Comparison of ENCODE assay signal across 10 mouse cellular contexts in the genomic region with DNA sequence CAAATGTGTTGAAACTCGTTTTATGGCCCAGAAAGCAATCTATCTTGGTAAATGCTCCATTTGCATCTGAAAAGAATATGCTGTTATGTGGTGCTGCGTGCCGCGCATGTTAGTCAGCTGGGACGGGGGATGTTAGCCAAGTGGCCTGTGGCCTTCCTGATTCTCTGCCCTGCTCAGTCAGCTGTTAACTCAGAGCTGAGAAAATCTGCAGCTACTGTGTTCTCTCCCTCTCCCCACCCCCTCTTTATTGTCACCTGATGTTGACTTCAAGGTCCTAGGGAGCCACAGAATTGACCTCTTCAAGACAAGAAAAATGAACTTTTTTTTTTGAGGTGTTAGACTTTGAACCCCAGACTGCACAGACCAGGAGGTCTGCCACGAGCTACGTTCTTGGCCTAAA. TPM values are rescaled to one million over a fixed set of nuclear protein-coding genes. Genes with fewer than 3 reads are reported as not detected.
DNase-seq lines count a peak whose midpoint lies in the region; TF ChIP-seq lines count a peak whose summit lies in the region.
"Had no signal": no experiment of that assay in that cellular context is flagged by ENCODE, and none has a peak within 500 bp of the region (broad histone marks: within the 10 kb centered on the region; RNA-seq: fewer than 3 reads in every experiment).

No protein-coding gene starts in this region.

- TF ChIP-seq CTCF in layer of hippocampus, adult 2 months (conservative IDR thresholded peaks at IDR 0.05) = no peak
- no peak for TF ChIP-seq CTCF in brain, embryonic 14.5 days (IDR thresholded peaks at IDR 0.05; ENCODE audit: borderline replicate concordance, extremely low read depth, insufficient read depth, insufficient read length)

- DNase-seq in layer of hippocampus, adult 2 months (ENCODE audit: low spot score in 2 of 2) = peak; percentile 47 to 63
- DNase-seq in layer of hippocampus, adult 9-10 months (ENCODE audit: low spot score) = no peak
- peak; percentile 81 for DNase-seq in brain, embryonic 14.5 days (ENCODE audit: low read depth)
- DNase-seq in cerebellum, adult 9-11 months = peak; percentile 42
- DNase-seq in layer of hippocampus, adult 9-11 months = peak; percentile 51
- DNase-seq in thymus, postnatal 14 days = no peak
- DNase-seq in thymus, adult 18-20 months = no peak
- no peak for DNase-seq in adrenal gland, adult (ENCODE audit: inconsistent age in 2 of 2, low spot score in 1 of 2)

- peak overlapping the region; percentile 58 for H3K27ac ChIP-seq in layer of hippocampus, adult 2 months
- H3K27ac ChIP-seq: limb, embryonic 13.5 days had no signal

- H3K4me3 ChIP-seq in layer of hippocampus, adult 2 months = no peak overlapping the region
- H3K4me3 ChIP-seq: heart, embryonic 12.5 days; limb, embryonic 13.5 days had no signal

- no peak for TF ChIP-seq POLR2A in brain, embryonic 14.5 days (IDR thresholded peaks at IDR 0.05; ENCODE audit: borderline replicate concordance, extremely low read depth, insufficient read depth, insufficient read length, poor library complexity, severe bottlenecking)

RNA-seq across cellular contexts. Expression of a gene that starts 43.5 kb away (rescaled TPM):
- 10 to 100 TPM; 86.5 to 97.6 TPM for total RNA-seq in layer of hippocampus, adult 2 months (2021)
- polyA plus RNA-seq in brain, embryonic 14.5 days (2012; rRNA removed) = 117 and 173 TPM in 2 replicates

RNA-seq across cellular contexts. Expression of a gene that starts 43.9 kb away (rescaled TPM):
- total RNA-seq in layer of hippocampus, adult 2 months (2021) = 1 to 10 TPM; 5.1 to 5.4 TPM
- 3.0 and 4.1 TPM in 2 replicates for polyA plus RNA-seq in brain, embryonic 14.5 days (2012; rRNA removed)

Comparison
In these comparisons a context has a peak if more than half of its experiments do, and no peak if none do; other contexts are left out.
1. DNase-seq: peak in layer of hippocampus, adult 2 months (2 of 2), brain, embryonic 14.5 days (single experiment), cerebellum, adult 9-11 months (single experiment) and layer of hippocampus, adult 9-11 months (single experiment); none in layer of hippocampus, adult 9-10 months (single experiment), thymus, postnatal 14 days (single experiment), thymus, adult 18-20 months (0 of 2) and adrenal gland, adult (0 of 2).